Mouse (Mus musculus) stomach, embryonic 16.5 days (tissue): ENCODE results near the gene Mxi1. TPM values are rescaled to one million over a fixed set of nuclear protein-coding genes. Genes with fewer than 3 reads are reported as not detected.

ENCODE experiments used
- ATAC-seq: fragments of 200-750 bp; cut with Nextera tagmentation; 2 replicates; pipeline ENCODE4 v1.8.0; 2017; ENCODE audit warnings: moderate number of reproducible peaks, moderate TSS enrichment; ENCODE audit not compliant: insufficient read depth, low FRiP score
- H3K27ac ChIP-seq: fragments of 300-500 bp; sonication (generic); 2 replicates; pipeline ENCODE4 v1.5.1; 2014; ENCODE audit warnings: low read length
- H3K27me3 ChIP-seq: fragments of 300-500 bp; sonication (generic); 2 replicates; pipeline ENCODE4 v1.6.1; 2014; ENCODE audit warnings: low read length, control low read depth, mixed read lengths; ENCODE audit not compliant: control insufficient read depth, insufficient read depth
- H3K36me3 ChIP-seq: fragments of 300-500 bp; sonication (generic); 2 replicates; pipeline ENCODE4 v1.6.1; 2014; ENCODE audit warnings: low read length; ENCODE audit not compliant: control insufficient read depth, insufficient read depth
- H3K4me1 ChIP-seq: fragments of 300-500 bp; sonication (generic); 2 replicates; pipeline ENCODE4 v1.6.1; 2014; ENCODE audit warnings: low read length, control low read depth, mixed read lengths; ENCODE audit not compliant: control insufficient read depth, insufficient read depth
- H3K4me2 ChIP-seq: fragments of 300-500 bp; sonication (generic); 2 replicates; pipeline ENCODE4 v1.6.1; 2014; ENCODE audit warnings: low read depth, low read length, mixed read lengths
- H3K4me3 ChIP-seq: fragments of 300-500 bp; sonication (generic); replicated peaks from 2 replicates; pipeline ENCODE4 v1.5.1; 2014; ENCODE audit warnings: mild to moderate bottlenecking, low read length
- H3K9ac ChIP-seq: fragments of 300-500 bp; sonication (generic); 2 replicates; pipeline ENCODE4 v1.6.1; 2014; ENCODE audit warnings: low read length
- H3K9me3 ChIP-seq: fragments of 300-500 bp; sonication (generic); replicated peaks from 2 replicates; pipeline ENCODE4 v1.6.1; 2016; ENCODE audit warnings: low read length, control low read depth; ENCODE audit not compliant: control insufficient read depth
- WGBS: fragments of 180-500 bp; shearing (Covaris S2); extraction: QIAGEN DNeasy Blood & Tissue Kit; methylation state at CpG from one replicate; pipeline ENCODE4 v1.1.7; 2014; 5-methylcytosine and 5-hydroxymethylcytosine counted together
- polyA plus RNA-seq: library from polyadenylated mRNA; unstranded; fragments of >200 nt; fragmentation: Nextera tagmentation; extraction: Ambion mirVana; gene quantifications from 2 replicates; pipeline ENCODE4 v1.2.1, GENCODE M21; 2015

Mxi1 gene
- polyA plus RNA-seq, 1 experiment from 2014 or later: 15.8 TPM

DNA sequence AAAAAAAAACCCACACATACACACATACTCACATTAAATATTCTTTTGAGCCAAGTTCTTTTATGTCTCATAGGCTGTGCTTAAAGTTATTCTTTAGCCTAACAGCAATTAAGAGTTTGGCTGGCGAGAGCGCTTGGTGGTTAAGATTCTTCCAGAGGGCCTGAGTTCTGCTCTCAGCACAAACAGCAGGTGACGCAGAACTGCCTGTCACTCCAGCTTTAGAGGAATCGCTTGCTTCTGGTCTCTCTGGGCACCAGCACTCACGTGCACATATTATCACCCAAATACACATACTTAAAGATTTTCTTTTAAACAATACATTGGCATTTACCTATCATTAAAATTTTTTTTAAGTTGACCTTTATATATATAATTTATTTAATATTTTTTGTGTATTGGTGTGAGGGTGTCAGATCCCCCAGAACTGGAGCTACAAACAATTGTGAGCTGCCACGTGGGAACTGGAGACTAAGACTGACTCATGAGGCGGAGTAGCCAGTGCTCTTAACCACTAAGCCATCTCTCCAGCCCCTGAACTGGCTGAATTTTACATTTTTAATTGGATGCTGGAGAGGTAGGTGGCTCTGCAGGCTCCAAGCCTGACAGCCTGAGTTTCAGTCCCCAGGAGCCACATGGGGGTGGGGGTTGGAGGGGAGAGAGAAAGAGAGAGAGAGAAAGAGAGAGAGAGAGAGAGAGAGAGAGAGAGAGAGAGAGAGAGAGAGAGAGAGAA is 44.1 kb downstream of the Mxi1 start:
- no peak for ATAC-seq
- 80% methylated on average over 7 of the region's 7 CpGs for WGBS

GRCm38 (mm10) chr19:53355065-53355464 is 44.7 kb downstream of the Mxi1 start:
- WGBS: 83% methylated on average over 16 of the region's 16 CpGs
- Histone ChIP-seq H3K4me1 (peaks cover 8% of the 10 kb centered on the region), H3K27ac (no peak overlapping the region), H3K4me3 (no peak overlapping the region), H3K4me2 (no peak overlapping the region), H3K27me3 (no peaks in the 10 kb centered on the region), H3K9ac (no peak overlapping the region), H3K36me3 (no peaks in the 10 kb centered on the region), H3K9me3 (no peaks in the 10 kb centered on the region)
- ATAC-seq: no peak

More for the DNA sequence above, 44.1 kb downstream of the Mxi1 start:
- Histone ChIP-seq H3K27ac (no peak overlapping the region), H3K9me3 (no peaks in the 10 kb centered on the region), H3K4me2 (no peak overlapping the region), H3K27me3 (no peaks in the 10 kb centered on the region), H3K4me3 (no peak overlapping the region), H3K4me1 (peaks cover 4% of the 10 kb centered on the region; the same call in 1 of the 2 replicates), H3K36me3 (no peaks in the 10 kb centered on the region), H3K9ac (no peak overlapping the region)

- Histone ChIP-seq H3K36me3 (no peaks in the 10 kb centered on the region), H3K4me1 (peaks cover 18% of the 10 kb centered on the region), H3K27ac (no peak overlapping the region; the same call in 1 of the 2 replicates), H3K4me2 (peak overlapping the region; percentile 32; the same call in 1 of the 2 replicates), H3K27me3 (no peaks in the 10 kb centered on the region), H3K9me3 (no peaks in the 10 kb centered on the region), H3K4me3 (no peak overlapping the region; the same call in 1 of the 2 replicates), H3K9ac (no peak overlapping the region)
- ATAC-seq: peak; percentile 21; the same call in 1 of the 2 replicates
- 53% methylated on average over 22 of the region's 22 CpGs for WGBS
Observed at GRCm38 (mm10) chr19:53359160-53360033, 49.1 kb downstream of the Mxi1 start.

- Histone ChIP-seq H3K4me1 (peaks cover 26% of the 10 kb centered on the region), H3K27ac (no peak overlapping the region; the same call in 1 of the 2 replicates), H3K4me3 (no peak overlapping the region), H3K27me3 (no peaks in the 10 kb centered on the region), H3K4me2 (0 out of 2 replicates have a peak overlapping the region, but pooled peaks have one; percentile 32), H3K9ac (no peak overlapping the region), H3K36me3 (no peaks in the 10 kb centered on the region), H3K9me3 (no peaks in the 10 kb centered on the region)
- ATAC-seq: no peak
- 47% methylated on average over 8 of the region's 8 CpGs for WGBS
Observed at GRCm38 (mm10) chr19:53360265-53360958, 50.1 kb downstream of the Mxi1 start.

DNA sequence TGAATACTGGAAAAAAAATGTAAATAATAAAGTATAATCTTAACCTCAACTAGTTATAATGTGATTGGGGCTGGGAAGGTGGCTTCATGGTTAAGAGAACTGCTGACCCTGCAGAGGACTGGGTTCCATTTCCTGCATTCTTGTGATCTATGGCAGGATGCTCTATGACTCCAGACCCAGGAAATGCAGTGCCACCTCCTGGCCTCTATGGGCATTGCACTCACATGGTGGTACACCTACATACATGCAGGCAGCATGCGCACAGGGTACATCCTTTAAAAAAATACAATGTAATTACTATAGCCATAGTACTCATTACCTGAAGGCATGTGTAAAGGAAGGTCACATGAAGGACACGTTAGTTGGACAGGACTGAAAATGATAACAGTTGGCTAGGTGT is 52.6 kb downstream of the Mxi1 start:
- no peaks in the 10 kb centered on the region for H3K27me3 ChIP-seq
- ATAC-seq: no peak
- H3K36me3 ChIP-seq: no peaks in the 10 kb centered on the region
- 47% methylated on average over 2 of the region's 2 CpGs for WGBS
- H3K27ac ChIP-seq: no peak overlapping the region
- H3K4me1 ChIP-seq: peaks cover 34% of the 10 kb centered on the region
- H3K9me3 ChIP-seq: no peaks in the 10 kb centered on the region
- H3K4me3 ChIP-seq: no peak overlapping the region
- no peak overlapping the region for H3K4me2 ChIP-seq
- H3K9ac ChIP-seq: no peak overlapping the region

GRCm38 (mm10) chr19:53364551-53364950 is 54.2 kb downstream of the Mxi1 start:
- ATAC-seq: no peak
- H3K27ac ChIP-seq: no peak overlapping the region
- WGBS: 37% methylated on average over 2 of the region's 2 CpGs

DNA sequence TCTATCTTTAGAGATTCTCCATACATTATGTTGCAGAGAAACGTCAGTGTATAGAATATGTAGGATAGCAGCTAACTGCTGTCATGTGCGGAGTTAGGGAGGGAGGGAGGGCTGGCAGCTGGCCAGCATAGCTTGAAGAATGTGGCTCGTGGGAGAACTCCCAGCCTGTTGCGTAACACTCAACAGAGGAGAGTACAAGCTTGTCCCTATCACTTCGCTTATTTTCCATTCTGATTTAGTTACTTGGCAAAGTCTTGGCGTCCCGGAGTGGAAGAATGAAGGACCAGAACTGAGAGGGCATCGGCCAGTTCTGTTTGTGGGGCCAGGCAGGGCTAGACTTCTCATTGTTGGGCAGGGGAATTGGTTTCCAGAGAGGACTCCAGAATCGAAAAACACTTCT is 54.6 kb downstream of the Mxi1 start:
- Histone ChIP-seq H3K27ac (peak overlapping the region; percentile 69), H3K4me2 (peak overlapping the region; percentile 45), H3K9me3 (no peaks in the 10 kb centered on the region), H3K4me1 (peaks cover 27% of the 10 kb centered on the region; the same call in 1 of the 2 replicates), H3K9ac (no peak overlapping the region), H3K27me3 (no peaks in the 10 kb centered on the region), H3K36me3 (no peaks in the 10 kb centered on the region), H3K4me3 (peak overlapping the region; percentile 18)
- peak; percentile 91 for ATAC-seq
- 9% methylated on average over 9 of the region's 9 CpGs for WGBS

More at GRCm38 (mm10) chr19:53364551-53364950, 54.2 kb downstream of the Mxi1 start:
- H3K9ac ChIP-seq: no peak overlapping the region
- peaks cover 30% of the 10 kb centered on the region; the same call in 1 of the 2 replicates for H3K4me1 ChIP-seq
- H3K4me2 ChIP-seq: no peak overlapping the region
- no peaks in the 10 kb centered on the region for H3K36me3 ChIP-seq
- H3K9me3 ChIP-seq: no peaks in the 10 kb centered on the region
- no peak overlapping the region for H3K4me3 ChIP-seq
- no peaks in the 10 kb centered on the region for H3K27me3 ChIP-seq

DNA sequence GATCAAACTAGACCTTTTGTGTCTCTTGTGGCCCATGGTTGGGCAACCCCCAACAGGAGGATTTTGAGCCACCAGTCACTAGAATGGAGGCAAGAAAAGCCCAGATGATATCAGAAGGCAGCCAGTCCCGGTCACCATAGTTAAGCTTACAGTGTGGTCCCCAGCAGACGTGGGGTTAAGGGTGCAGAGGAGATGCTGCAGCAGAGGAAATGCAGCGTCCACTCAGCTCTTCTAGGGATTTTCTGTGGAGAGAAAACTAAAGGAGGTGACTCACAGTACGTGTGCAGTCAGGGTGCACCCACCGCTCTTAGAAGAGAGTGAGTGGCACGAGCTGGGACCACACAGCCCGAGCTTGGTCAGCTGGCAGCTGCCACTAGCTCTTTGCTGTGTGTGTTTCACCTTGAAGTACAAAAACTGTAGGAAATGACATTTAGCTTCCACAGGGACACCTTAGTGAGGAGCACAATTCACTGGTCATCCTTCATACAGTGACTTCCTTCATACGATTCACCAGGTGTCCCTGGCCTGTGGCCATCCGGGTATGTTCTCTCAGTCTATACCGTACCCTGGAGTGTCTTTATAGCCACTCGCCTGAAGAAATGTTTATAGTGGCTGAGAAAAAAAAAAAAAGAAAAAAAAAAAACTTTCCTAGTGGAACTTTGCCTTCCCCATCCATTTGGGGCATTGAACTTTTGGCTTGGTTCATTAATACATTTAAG is 55.9 kb downstream of the Mxi1 start:
- H3K36me3 ChIP-seq: no peaks in the 10 kb centered on the region
- no peaks in the 10 kb centered on the region for H3K27me3 ChIP-seq
- no peaks in the 10 kb centered on the region for H3K9me3 ChIP-seq
- H3K4me3 ChIP-seq: no peak overlapping the region
- 73% methylated on average over 11 of the region's 11 CpGs for WGBS
- no peak overlapping the region for H3K4me2 ChIP-seq
- no peak overlapping the region for H3K27ac ChIP-seq
- H3K4me1 ChIP-seq: peaks cover 23% of the 10 kb centered on the region
- no peak overlapping the region for H3K9ac ChIP-seq
- no peak for ATAC-seq
